Mouse (Mus musculus) megakaryocyte-erythroid progenitor cell, adult 5-6 weeks (primary cell): ENCODE measurements around the gene Shank2. TPM values are rescaled to one million over a fixed set of nuclear protein-coding genes. Genes with fewer than 3 reads are reported as not detected.

Experiments used
- ATAC-seq: replicated peaks from 2 replicates; pipeline ENCODE4 v1.8.0; 2016; ENCODE audit warnings: mild to moderate bottlenecking, inconsistent platforms; ENCODE audit not compliant: severe bottlenecking, poor library complexity, low FRiP score, low TSS enrichment
- total RNA-seq, 2 experiments: library from RNA; stranded (forward) in 1 of 2; stranded (reverse) in 1 of 2; fragments of 200-1000, 215-1000 nt in 1 of 2; fragments of >200 nt in 1 of 2; fragmentation: Nextera tagmentation in 1 of 2; gene quantifications; 2 replicates each; pipeline ENCODE4 v1.2.3; 2014 to 2017

Gene Shank2
- total RNA-seq, 2 experiments from 2014 or later: not detected

- ATAC-seq: 0 out of 2 replicates have a peak, but pooled peaks have one; percentile 57
These were observed 292.8 kb downstream of the Shank2 start for GRCm38 (mm10) chr7:144294239-144295200.

DNA sequence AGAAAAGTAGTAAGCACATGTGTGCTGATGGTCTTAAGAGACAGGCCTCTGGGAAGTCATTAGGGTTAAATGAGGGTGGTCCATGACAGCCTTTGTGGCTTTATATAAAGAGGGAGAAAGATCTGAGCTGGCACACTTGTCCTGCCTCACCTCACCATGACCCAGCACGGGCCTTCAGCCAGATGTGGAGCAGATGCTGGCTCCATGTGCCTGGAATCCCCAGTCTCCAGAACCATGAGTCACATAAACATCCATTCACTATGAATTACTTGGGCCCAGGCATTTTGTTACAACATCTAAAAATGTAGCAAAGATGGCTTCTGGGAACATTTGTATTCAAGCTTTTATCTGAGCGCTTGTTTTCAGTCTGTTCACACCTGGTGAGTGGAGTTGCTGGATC is 297.6 kb downstream of the Shank2 start:
- no peak for ATAC-seq

GRCm38 (mm10) chr7:144301646-144302045 is 299.9 kb downstream of the Shank2 start:
- no peak for ATAC-seq

- ATAC-seq: no peak
These were observed 300.8 kb downstream of the Shank2 start for GRCm38 (mm10) chr7:144302498-144302897.

- ATAC-seq: no peak
These were observed 306.2 kb downstream of the Shank2 start for GRCm38 (mm10) chr7:144307853-144308409.

DNA sequence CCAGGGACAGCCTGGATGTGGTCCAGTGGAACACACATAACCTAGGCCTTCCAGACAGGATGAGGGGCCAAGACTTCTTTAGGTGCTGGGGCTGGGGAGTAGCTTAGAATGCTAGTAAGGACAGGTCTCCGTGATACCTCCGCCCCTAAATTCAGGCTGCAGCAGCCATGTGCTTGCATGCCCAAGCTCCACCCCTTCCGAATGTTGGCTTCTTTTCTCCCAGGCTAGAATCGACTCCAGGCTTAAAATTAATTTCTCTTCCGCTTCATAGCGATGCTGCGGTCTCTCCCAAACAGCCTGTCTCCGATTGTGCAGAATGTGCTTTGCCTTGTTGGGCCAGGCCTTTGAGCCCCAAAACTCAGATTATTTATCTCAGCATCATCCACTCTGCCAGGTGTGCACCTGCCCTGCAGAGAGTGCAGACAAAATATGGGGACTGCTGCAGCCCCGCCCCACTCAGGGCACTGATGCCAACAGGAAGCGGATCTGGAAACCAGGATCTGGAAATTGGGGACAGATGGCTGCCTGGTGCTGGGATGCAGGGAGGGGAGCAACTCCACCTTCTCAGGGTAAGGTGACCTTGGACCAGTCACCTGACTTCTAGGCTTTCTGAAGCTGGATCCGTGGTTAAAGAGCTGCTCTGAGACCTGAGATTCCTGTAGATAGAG is 312.8 kb downstream of the Shank2 start:
- ATAC-seq: no peak

DNA sequence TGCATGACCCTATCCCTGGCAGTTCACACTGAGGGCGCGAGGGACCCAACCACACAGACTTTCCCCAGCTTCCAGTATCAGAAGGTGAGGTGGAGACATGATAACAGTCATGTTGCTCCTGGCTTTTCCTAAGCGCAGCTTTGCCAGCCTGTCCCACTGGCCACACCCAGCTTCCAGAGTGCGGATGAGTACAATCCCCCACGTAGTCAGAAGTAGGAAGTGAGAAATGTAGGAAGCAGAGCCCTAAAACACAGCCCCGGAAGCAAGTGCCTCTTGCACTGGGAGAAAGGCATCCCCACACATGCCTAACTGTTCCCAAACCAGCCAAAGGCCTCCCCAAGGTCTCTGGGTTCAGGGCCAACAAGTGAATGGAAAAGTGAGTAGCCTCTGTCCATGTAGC is 314.5 kb downstream of the Shank2 start:
- no peak for ATAC-seq

- ATAC-seq: no peak
These were observed 315.1 kb downstream of the Shank2 start for GRCm38 (mm10) chr7:144316797-144317196.

DNA sequence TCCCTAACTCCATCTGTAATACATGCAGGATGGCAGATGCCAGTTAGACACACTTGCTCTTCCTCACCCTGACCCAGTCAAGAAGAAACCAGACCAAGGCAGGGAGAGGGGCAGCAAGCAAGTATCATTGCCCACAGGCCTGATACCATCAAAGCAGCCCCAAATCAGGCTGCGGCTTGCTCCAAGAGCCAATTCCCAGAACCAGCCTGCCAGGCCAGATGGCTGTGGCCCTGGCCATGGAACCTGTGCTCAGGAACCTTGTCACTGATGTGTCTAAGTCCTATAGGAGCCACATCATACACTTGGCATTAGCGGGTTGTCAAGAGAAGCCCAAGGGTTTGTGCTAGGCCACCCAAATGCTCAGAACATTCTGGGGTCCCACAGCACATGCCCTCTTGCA is 322.3 kb downstream of the Shank2 start:
- no peak for ATAC-seq

- ATAC-seq: no peak
These were observed 323.1 kb downstream of the Shank2 start for GRCm38 (mm10) chr7:144324861-144325260.

- no peak for ATAC-seq
These were observed 323.9 kb downstream of the Shank2 start for GRCm38 (mm10) chr7:144325603-144326002.

- ATAC-seq: no peak
These were observed 327.7 kb downstream of the Shank2 start for GRCm38 (mm10) chr7:144329403-144329890.

GRCm38 (mm10) chr7:144336626-144337025 is 334.9 kb downstream of the Shank2 start:
- ATAC-seq: 0 out of 2 replicates have a peak, but pooled peaks have one; percentile 50

GRCm38 (mm10) chr7:144338694-144339093 is 337.0 kb downstream of the Shank2 start:
- ATAC-seq: no peak

DNA sequence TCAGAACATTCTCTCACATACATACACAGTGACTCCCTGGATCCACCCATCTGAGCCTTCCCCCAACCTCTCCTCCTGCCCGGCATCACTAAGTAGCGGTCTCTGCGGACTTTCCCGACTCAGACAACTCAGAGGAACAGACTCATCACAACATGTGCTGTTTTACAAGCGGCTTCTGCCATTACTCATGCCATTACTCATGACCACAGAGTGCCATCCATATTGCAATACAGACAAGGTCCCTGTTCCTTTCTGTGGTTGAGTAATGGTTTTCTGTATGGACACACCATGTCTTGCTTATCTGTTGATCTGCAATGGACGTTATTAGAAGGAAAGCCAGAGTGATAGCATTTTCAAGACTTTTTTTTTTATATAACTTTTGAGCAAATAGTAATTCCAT is 338.6 kb downstream of the Shank2 start:
- ATAC-seq: no peak

- no peak for ATAC-seq
These were observed 364.4 kb downstream of the Shank2 start for GRCm38 (mm10) chr7:144366133-144366532.

- no peak for ATAC-seq
These were observed 371.3 kb downstream of the Shank2 start for GRCm38 (mm10) chr7:144373059-144373458.

DNA sequence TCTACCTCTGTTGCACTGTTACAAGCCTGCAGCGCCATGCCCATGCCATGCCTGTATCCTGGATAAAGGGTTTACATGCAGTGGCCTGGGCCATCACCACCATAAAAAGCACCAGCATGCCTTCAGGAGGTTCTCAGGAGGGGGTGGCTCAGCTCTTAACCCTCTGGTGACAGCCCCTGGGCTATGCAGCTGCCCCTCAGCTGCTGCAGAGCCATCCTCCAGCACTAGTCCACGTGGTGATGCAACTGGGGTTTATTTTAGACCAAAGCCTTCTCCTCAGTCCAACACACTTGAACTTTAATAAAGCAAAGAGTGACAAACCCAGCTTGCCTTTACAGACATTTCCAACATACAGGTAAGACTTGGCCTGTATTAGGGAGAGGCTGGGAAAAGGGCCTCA is 373.8 kb downstream of the Shank2 start:
- no peak for ATAC-seq

DNA sequence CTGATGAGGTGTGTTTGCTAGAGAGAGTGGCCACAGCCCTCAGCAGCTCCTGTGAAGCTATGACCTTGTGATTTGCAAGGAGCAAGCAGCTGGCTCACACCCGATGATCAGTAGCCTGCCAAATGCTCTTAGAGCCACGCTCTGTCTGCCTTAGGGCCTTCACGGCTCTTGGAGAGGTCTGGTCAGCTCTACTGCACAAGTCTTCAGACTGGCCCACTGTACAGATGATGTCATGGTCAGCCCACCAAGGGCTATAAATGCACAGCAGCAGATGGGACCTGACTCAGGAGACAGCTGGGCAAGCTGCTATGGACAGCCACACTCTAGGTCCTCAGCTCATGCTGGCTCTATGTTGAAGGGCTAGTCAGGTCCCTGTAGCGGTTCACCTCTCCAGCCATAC is 376.5 kb downstream of the Shank2 start:
- ATAC-seq: no peak

GRCm38 (mm10) chr7:144379243-144379884 is 377.6 kb downstream of the Shank2 start:
- no peak for ATAC-seq
